Mouse (Mus musculus) forebrain, embryonic 10.5 days (tissue): ENCODE data around the gene Zdhhc5. TPM values are rescaled to one million over a fixed set of nuclear protein-coding genes. Genes with fewer than 3 reads are reported as not detected.

ENCODE experiments used
- DNase-seq: peaks from one replicate; pipeline ENCODE4 v3.0.0-alpha.2; 2017; ENCODE audit warnings: low spot score; ENCODE audit errors: extremely low spot score
- H3K27ac ChIP-seq: fragments of 300-500 bp; sonication (generic); 2 replicates; pipeline ENCODE4 v1.5.1; 2016; ENCODE audit warnings: mild to moderate bottlenecking
- H3K27me3 ChIP-seq: fragments of 300-500 bp; sonication (generic); 2 replicates; pipeline ENCODE4 v1.6.1; 2016; ENCODE audit warnings: mild to moderate bottlenecking; ENCODE audit not compliant: poor library complexity, severe bottlenecking
- H3K36me3 ChIP-seq: fragments of 300-500 bp; sonication (generic); replicated peaks from 2 replicates; pipeline ENCODE4 v1.6.1; 2016; ENCODE audit warnings: mild to moderate bottlenecking, moderate library complexity
- H3K4me1 ChIP-seq: fragments of 300-500 bp; sonication (generic); 2 replicates; pipeline ENCODE4 v1.6.1; 2016
- H3K4me3 ChIP-seq: fragments of 300-500 bp; sonication (generic); 2 replicates; pipeline ENCODE4 v1.5.1; 2016; ENCODE audit warnings: mild to moderate bottlenecking, moderate library complexity
- H3K9me3 ChIP-seq: fragments of 300-500 bp; sonication (generic); 2 replicates; pipeline ENCODE4 v1.6.1; 2016; ENCODE audit warnings: mild to moderate bottlenecking, moderate library complexity
- WGBS: fragments of 180-500 bp; shearing (Covaris S2); methylation state at CpG from one replicate; pipeline ENCODE4 v1.1.7; 2016; 5-methylcytosine and 5-hydroxymethylcytosine counted together
- microRNA counts: library from miRNA; unstranded; fragments of <30 nt; microRNA quantifications from one replicate; lab custom pipeline; 2017
- microRNA-seq: library from miRNA; unstranded; fragments of <30 nt; microRNA quantifications from one replicate; pipeline ENCODE4, GENCODE M21; 2017
- polyA plus RNA-seq: library from polyadenylated mRNA; unstranded; fragments of >200 nt; fragmentation: Nextera tagmentation; extraction: Ambion mirVana; gene quantifications from 2 replicates; pipeline ENCODE4 v1.2.1, GENCODE M21; 2016

The Zdhhc5 gene
- polyA plus RNA-seq, 1 experiment from 2014 or later: 29.5 TPM

DNA sequence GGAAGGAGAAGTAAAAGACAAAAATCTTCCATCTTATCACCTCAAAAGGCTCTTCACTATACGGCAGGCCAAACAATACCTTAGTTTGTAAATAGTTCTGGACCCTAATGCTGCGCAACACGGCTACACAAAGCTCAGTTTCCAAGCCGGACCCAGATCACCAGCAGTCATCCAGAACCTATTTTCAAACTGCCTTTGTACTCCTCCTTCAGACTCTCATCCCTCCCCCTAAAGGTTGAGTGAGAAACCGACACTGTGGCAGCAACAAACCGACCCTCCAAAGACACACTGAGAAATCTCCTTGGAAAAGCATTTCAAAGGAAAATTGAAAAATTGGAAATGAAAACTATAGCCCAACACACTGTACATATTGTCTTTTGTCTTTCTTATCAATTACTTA lies 66.6 kb downstream of the Zdhhc5 start:
- 57% methylated on average over 6 of the region's 6 CpGs for WGBS
- Histone ChIP-seq H3K9me3 (no peaks in the 10 kb centered on the region), H3K27ac (peak overlapping the region; percentile 31; the same call in 1 of the 2 replicates), H3K36me3 (peaks cover 18% of the 10 kb centered on the region), H3K4me1 (peaks cover 28% of the 10 kb centered on the region), H3K27me3 (no peaks in the 10 kb centered on the region), H3K4me3 (peak overlapping the region; percentile 68)
- DNase-seq: no peak

DNA sequence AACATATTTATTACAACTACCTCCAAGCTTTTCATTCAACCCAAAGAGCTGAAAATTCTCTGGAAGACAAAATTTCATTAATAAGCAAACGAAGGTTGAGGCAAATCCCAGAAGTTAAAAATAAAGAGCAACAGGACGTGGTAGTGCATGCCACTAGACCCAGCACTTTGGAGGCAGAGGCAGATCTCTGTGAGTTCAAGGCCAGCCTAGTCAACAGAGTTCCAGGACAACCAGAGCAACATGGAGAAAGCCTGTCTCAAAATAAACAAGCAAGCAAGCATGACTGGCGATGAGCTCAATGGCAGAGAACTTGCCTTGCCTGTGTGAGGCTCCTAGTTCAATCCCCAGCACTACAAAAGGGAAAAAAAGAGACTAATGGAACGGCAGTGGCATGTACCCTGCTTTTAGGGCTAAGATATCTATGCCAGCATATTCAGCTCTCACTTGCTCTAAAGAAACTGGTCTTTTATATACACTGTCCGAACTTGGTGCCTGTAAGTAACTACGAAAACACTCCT lies 67.9 kb downstream of the Zdhhc5 start:
- Histone ChIP-seq H3K4me3 (no peak overlapping the region), H3K4me1 (peaks cover 28% of the 10 kb centered on the region), H3K27me3 (no peaks in the 10 kb centered on the region), H3K9me3 (no peaks in the 10 kb centered on the region), H3K27ac (no peak overlapping the region), H3K36me3 (peaks cover 20% of the 10 kb centered on the region)
- WGBS: 97% methylated on average over 6 of the region's 6 CpGs
- DNase-seq: no peak

DNA sequence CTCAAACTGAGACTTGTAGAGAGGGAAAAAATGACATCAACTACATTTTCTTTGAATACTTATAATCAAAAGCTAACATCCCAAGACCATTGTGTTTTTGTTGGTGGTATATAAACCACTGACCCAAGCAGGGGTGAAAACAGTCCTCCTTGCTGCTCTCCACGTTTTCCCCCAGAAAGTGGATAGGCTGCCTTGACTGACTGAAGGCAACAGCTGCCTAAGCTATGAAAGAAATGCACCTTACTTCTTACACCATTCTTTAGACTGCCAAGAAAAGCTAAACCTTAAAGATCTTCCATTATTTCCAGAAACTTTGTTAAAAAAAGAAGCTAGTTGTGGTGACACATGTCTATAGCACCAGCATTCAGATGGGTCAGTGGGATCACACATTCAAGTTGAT lies 68.8 kb downstream of the Zdhhc5 start:
- peaks cover 29% of the 10 kb centered on the region for H3K36me3 ChIP-seq
- no peak overlapping the region for H3K4me3 ChIP-seq
- H3K27me3 ChIP-seq: no peaks in the 10 kb centered on the region
- no peaks in the 10 kb centered on the region for H3K9me3 ChIP-seq
- WGBS: 89% methylated on average over 1 of the region's 1 CpGs
- H3K27ac ChIP-seq: no peak overlapping the region
- H3K4me1 ChIP-seq: peaks cover 22% of the 10 kb centered on the region
- no peak for DNase-seq

DNA sequence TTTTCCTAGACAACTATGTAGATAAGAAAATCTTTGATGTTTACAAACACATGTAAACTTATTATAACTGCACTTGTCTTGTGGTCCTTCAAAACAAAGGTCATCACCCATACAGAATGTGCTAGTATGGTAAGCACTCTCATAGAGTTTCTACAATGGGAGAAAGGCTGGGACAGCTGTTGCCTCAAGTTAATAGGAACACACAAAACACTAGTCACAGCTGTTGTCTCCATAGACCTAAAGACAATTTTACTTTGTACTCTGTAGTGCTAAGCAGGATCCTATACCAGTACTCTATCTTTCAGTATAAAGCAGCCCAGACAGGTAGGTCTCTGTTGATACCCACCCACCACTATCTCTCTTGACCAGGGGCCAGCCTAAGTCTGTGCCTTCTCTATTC lies 74.1 kb downstream of the Zdhhc5 start:
- no peak overlapping the region for H3K4me3 ChIP-seq
- no peak overlapping the region for H3K27ac ChIP-seq
- H3K9me3 ChIP-seq: no peaks in the 10 kb centered on the region
- no peaks in the 10 kb centered on the region for H3K27me3 ChIP-seq
- peaks cover 36% of the 10 kb centered on the region for H3K4me1 ChIP-seq
- no peak for DNase-seq
- H3K36me3 ChIP-seq: peaks cover 11% of the 10 kb centered on the region

DNA sequence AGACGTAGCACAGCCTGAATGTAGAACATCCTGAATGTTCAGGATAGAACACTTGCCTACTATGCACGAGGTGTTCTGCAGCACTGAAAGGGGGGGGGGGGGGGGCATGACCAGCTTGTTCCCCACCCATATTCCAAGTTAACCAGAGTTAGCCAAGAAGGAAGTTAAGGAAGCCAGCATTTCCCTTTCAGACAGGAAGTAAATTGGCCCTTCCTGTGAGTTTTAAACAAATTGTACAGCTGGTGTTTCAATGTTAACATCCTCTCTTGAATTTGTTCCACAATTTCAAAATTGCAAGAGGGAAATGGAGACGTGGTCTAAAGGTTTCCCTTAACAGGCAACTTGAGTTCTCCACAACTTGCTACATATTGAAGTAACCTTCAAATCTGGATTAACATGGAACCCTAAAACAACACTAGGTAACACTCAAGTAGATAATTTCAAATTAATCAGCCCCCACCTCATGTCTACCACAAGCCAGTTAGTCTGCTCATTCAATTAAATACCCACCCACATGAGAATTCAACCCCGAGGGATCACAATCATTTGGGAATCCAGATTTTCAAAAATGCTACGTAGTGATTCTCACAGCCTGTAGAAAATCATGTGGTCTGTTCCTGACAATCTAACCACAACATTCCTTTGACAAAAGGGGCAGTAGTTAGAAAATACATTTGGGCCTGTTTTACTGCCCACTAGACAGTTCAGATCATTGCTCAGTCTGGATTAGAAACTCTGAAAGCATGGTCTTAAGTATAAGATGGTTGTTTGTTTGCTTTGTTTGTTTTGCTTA lies 76.4 kb downstream of the Zdhhc5 start:
- H3K4me1 ChIP-seq: peaks cover 58% of the 10 kb centered on the region
- no peaks in the 10 kb centered on the region for H3K27me3 ChIP-seq
- no peak overlapping the region; the same call in 1 of the 2 replicates for H3K27ac ChIP-seq
- no peak overlapping the region for H3K4me3 ChIP-seq
- DNase-seq: no peak
- peaks cover 11% of the 10 kb centered on the region for H3K36me3 ChIP-seq
- no peaks in the 10 kb centered on the region for H3K9me3 ChIP-seq
- WGBS: 70% methylated on average over 5 of the region's 5 CpGs

MicroRNAs encoded within 50 kb of the gene (microRNA counts, 519-probe panel; counts per million panel counts)
- 7,784 counts per million, percentile 97 among the panel's probes with 10 or more counts for microRNA mmu-miR-130a (lab: Ali Mortazavi, UCI)

Small RNA genes lying within 50 kb of the gene (microRNA-seq; reads per million reads assigned to microRNA genes)
- 33,310 reads per million, percentile 99 among the genes with 10 or more reads in this experiment for gene Mir130a

Other genes with a start within 250 kb of the Zdhhc5 start
- gene Tfpi, start 238.4 kb downstream of the Zdhhc5 start, polyA plus RNA-seq: 9.4 and 11.2 TPM in 2 replicates
- gene Ctnnd1, start 64.4 kb downstream of the Zdhhc5 start, polyA plus RNA-seq: 40.6 and 43.9 TPM in 2 replicates
- gene Btbd18, start 56.1 kb downstream of the Zdhhc5 start, polyA plus RNA-seq: 0.32 and 0.58 TPM in 2 replicates
- gene Selenoh, start 44.4 kb downstream of the Zdhhc5 start, polyA plus RNA-seq: 552 and 592 TPM in 2 replicates
- gene Gm28635, start 37.1 kb downstream of the Zdhhc5 start, polyA plus RNA-seq: not detected in 2 replicates
- gene Med19, start 36.8 kb downstream of the Zdhhc5 start, polyA plus RNA-seq: 50.1 and 51.5 TPM in 2 replicates
- 174 and 184 TPM in 2 replicates for gene Tmx2, start 36.0 kb downstream of the Zdhhc5 start, polyA plus RNA-seq
- gene Clp1, start 12.2 kb upstream of the Zdhhc5 start, polyA plus RNA-seq: 53.6 and 56.8 TPM in 2 replicates
- gene Ypel4, start 18.9 kb upstream of the Zdhhc5 start, polyA plus RNA-seq: 6.4 and 8.2 TPM in 2 replicates
- 8.5 and 8.8 TPM in 2 replicates for gene Gm19426, start 28.5 kb upstream of the Zdhhc5 start, polyA plus RNA-seq
- 22.7 and 23.2 TPM in 2 replicates for gene Serping1, start 60.3 kb upstream of the Zdhhc5 start, polyA plus RNA-seq
- 28.8 and 33.1 TPM in 2 replicates for gene Ube2l6, start 83.6 kb upstream of the Zdhhc5 start, polyA plus RNA-seq
- 0.46 TPM in 1 of 2 replicates, not detected in the other for gene Smtnl1, start 107.5 kb upstream of the Zdhhc5 start, polyA plus RNA-seq
- gene Timm10, start 111.8 kb upstream of the Zdhhc5 start, polyA plus RNA-seq: 68.6 and 70.9 TPM in 2 replicates
- gene Slc43a1, start 123.7 kb upstream of the Zdhhc5 start, polyA plus RNA-seq: 28.5 and 29.3 TPM in 2 replicates
- gene Rtn4rl2, start 171.5 kb upstream of the Zdhhc5 start, polyA plus RNA-seq: 0.78 and 1.0 TPM in 2 replicates
- 20.8 and 23.7 TPM in 2 replicates for gene Slc43a3, start 221.4 kb upstream of the Zdhhc5 start, polyA plus RNA-seq